In genomic region chr11:80673013-80673412, GRCm38 (mm10) we compare ENCODE assay signal across 23 mouse cellular contexts.
DNase-seq lines count a peak whose midpoint lies in the region; ATAC-seq and TF ChIP-seq lines count a peak whose summit lies in the region.
"Had no signal": no experiment of that assay in that cellular context is flagged by ENCODE, and none has a peak within 500 bp of the region (broad histone marks: within the 10 kb centered on the region; RNA-seq: fewer than 3 reads in every experiment).

No protein-coding gene starts in this region.

- ATAC-seq in intestine, embryonic 14.5 days (replicated peaks; ENCODE audit: low FRiP score, low TSS enrichment, low read depth) = no peak
- no peak for ATAC-seq in intestine, embryonic 16.5 days
- ATAC-seq: activated CD4-positive, CD25-positive, alpha-beta regulatory T cell, adult 4 months; CD4-positive, CD25-positive, alpha-beta regulatory T cell, adult 4 months; forebrain, embryonic 13.5 days; forebrain, embryonic 15.5 days; forebrain, postnatal 0 days had no signal

- no peak overlapping the region for H3K4me2 ChIP-seq in intestine, embryonic 14.5 days (ENCODE audit: low read length)
- no peak overlapping the region for H3K4me2 ChIP-seq in intestine, embryonic 16.5 days (ENCODE audit: low read depth, low read length)
- H3K4me2 ChIP-seq in CH12.LX (ENCODE audit: insufficient read depth, low read depth, poor library complexity, severe bottlenecking) = no peak overlapping the region
- H3K4me2 ChIP-seq: embryonic facial prominence, embryonic 12.5 days; forebrain, embryonic 13.5 days; forebrain, embryonic 15.5 days had no signal

- TF ChIP-seq POLR2A in CH12.LX (IDR thresholded peaks at IDR 0.05; ENCODE audit: low read depth, low read length) = no peak
- TF ChIP-seq POLR2A in MEL (IDR thresholded peaks at IDR 0.05; ENCODE audit: control insufficient read depth in 1 of 2, insufficient read depth in 1 of 2, low read depth in 1 of 2, low read length in 2 of 2, poor library complexity in 1 of 2) = no peak

- H3K79me2 ChIP-seq in CH12.LX (replicated peaks; ENCODE audit: control insufficient read depth, extremely low read depth, insufficient read depth, poor library complexity, severe bottlenecking) = no peaks in the 10 kb centered on the region
- H3K79me2 ChIP-seq in MEL (ENCODE audit: control insufficient read depth, insufficient read depth, low read length, poor library complexity) = no peaks in the 10 kb centered on the region

- dilution Hi-C loops in CH12.LX (cut with MboI; ENCODE audit: extremely low pct_ligation_motif_present, extremely low pct_unique_long_range_greater_than_20kb, low sequenced_read_pairs) = no loop called here

- H3K4me1 ChIP-seq in intestine, embryonic 14.5 days (replicated peaks; ENCODE audit: control insufficient read depth, insufficient read depth, low read length) = no peaks in the 10 kb centered on the region
- no peaks in the 10 kb centered on the region for H3K4me1 ChIP-seq in intestine, embryonic 16.5 days (ENCODE audit: control insufficient read depth, insufficient read depth, low read length)
- H3K4me1 ChIP-seq in CH12.LX (ENCODE audit: control insufficient read depth in 1 of 2, insufficient read depth in 2 of 2) = peaks cover 7 to 9% of the 10 kb centered on the region in 2 experiments; a peak in 3 of 4 replicates
- no peaks in the 10 kb centered on the region for H3K4me1 ChIP-seq in MEL (ENCODE audit: control insufficient read depth in 1 of 2, insufficient read depth in 2 of 2, low read length in 2 of 2)
- H3K4me1 ChIP-seq: embryonic facial prominence, embryonic 10.5 days; embryonic facial prominence, embryonic 12.5 days had no signal

- 63% methylated on average over 7 of the region's 7 CpGs for WGBS in intestine, embryonic 14.5 days
- 58% methylated on average over 7 of the region's 7 CpGs for WGBS in intestine, embryonic 16.5 days

- no peak overlapping the region for H3K4me3 ChIP-seq in intestine, embryonic 14.5 days (ENCODE audit: low read depth, low read length)
- no peak overlapping the region for H3K4me3 ChIP-seq in intestine, embryonic 16.5 days (ENCODE audit: low read length)
- no peak overlapping the region for H3K4me3 ChIP-seq in CH12.LX (replicated peaks in 1 of 3; ENCODE audit: low read depth in 2 of 3, low read length in 2 of 3, poor library complexity in 1 of 3)
- H3K4me3 ChIP-seq in MEL (ENCODE audit: control insufficient read depth in 1 of 2, insufficient read depth in 1 of 2, low read depth in 2 of 2, low read length in 2 of 2) = no peak overlapping the region
- H3K4me3 ChIP-seq: embryonic facial prominence, embryonic 10.5 days; embryonic facial prominence, embryonic 12.5 days; forebrain, embryonic 13.5 days; forebrain, embryonic 15.5 days had no signal

- in situ Hi-C loops in CH12.LX (cut with MboI; ENCODE audit: low pct_ligation_motif_present, low pct_unique_long_range_greater_than_20kb, low sequenced_read_pairs) = no loop called here

- H3K36me3 ChIP-seq in intestine, embryonic 14.5 days (ENCODE audit: control insufficient read depth, insufficient read depth, low read length) = 0 out of 2 replicates have a peak, but pooled peaks cover 5% of the 10 kb centered on the region
- peaks cover 5% of the 10 kb centered on the region; the same call in 1 of the 2 replicates for H3K36me3 ChIP-seq in intestine, embryonic 16.5 days (ENCODE audit: control insufficient read depth, insufficient read depth, low read length)
- H3K36me3 ChIP-seq in CH12.LX (replicated peaks in 1 of 2; ENCODE audit: control insufficient read depth in 1 of 2, insufficient read depth in 1 of 2, low read length in 1 of 2) = peaks cover 0 to 13% of the 10 kb centered on the region in 2 experiments
- H3K36me3 ChIP-seq in MEL (ENCODE audit: control insufficient read depth in 1 of 2, insufficient read depth in 2 of 2, low read length in 2 of 2) = peaks cover 0 to 14% of the 10 kb centered on the region in 2 experiments; a peak in 2 of 4 replicates
- H3K36me3 ChIP-seq: embryonic facial prominence, embryonic 10.5 days; embryonic facial prominence, embryonic 12.5 days; forebrain, embryonic 15.5 days; G1E had no signal

- H3K9me3 ChIP-seq in intestine, embryonic 14.5 days (ENCODE audit: control insufficient read depth, low read length) = no peaks in the 10 kb centered on the region
- no peaks in the 10 kb centered on the region for H3K9me3 ChIP-seq in intestine, embryonic 16.5 days (ENCODE audit: control insufficient read depth, low read length)
- H3K9me3 ChIP-seq in CH12.LX (replicated peaks; ENCODE audit: low read length) (no peaks in the 10 kb centered on the region), MEL (replicated peaks; ENCODE audit: insufficient read depth, low read length) (no peaks in the 10 kb centered on the region)
- H3K9me3 ChIP-seq: embryonic facial prominence, embryonic 10.5 days; embryonic facial prominence, embryonic 12.5 days; forebrain, embryonic 13.5 days; forebrain, embryonic 15.5 days had no signal

- TF ChIP-seq CTCF in CH12.LX (conservative IDR thresholded peaks at IDR 0.05 in 1 of 2, IDR thresholded peaks at IDR 0.05 in 1 of 2; ENCODE audit: low read depth in 2 of 2, low read length in 2 of 2) (no peak), MEL (IDR thresholded peaks at IDR 0.05 in 2 of 3, conservative IDR thresholded peaks at IDR 0.05 in 1 of 3; ENCODE audit: control insufficient read depth in 1 of 3, insufficient read depth in 1 of 3, low read depth in 2 of 3, low read length in 3 of 3, poor library complexity in 1 of 3, severe bottlenecking in 1 of 3) (no peak)

- TF ChIP-seq EP300 in CH12.LX (IDR thresholded peaks at IDR 0.05; ENCODE audit: low read length) (no peak), MEL (IDR thresholded peaks at IDR 0.05; ENCODE audit: low read depth in 1 of 2, low read length in 2 of 2) (no peak)

- H3K9ac ChIP-seq in intestine, embryonic 14.5 days (ENCODE audit: low read length) = no peak overlapping the region
- H3K9ac ChIP-seq in intestine, embryonic 16.5 days (ENCODE audit: low read depth, low read length) = no peak overlapping the region
- H3K9ac ChIP-seq in CH12.LX (ENCODE audit: insufficient read depth, low read depth) (no peak overlapping the region), MEL (ENCODE audit: control insufficient read depth, low read depth, low read length, poor library complexity, severe bottlenecking) (no peak overlapping the region)
- H3K9ac ChIP-seq: embryonic facial prominence, embryonic 12.5 days; forebrain, embryonic 13.5 days; forebrain, embryonic 15.5 days; forebrain, postnatal 0 days had no signal

- no peak overlapping the region for H3K27ac ChIP-seq in intestine, embryonic 14.5 days (ENCODE audit: low read depth)
- H3K27ac ChIP-seq in intestine, embryonic 16.5 days (ENCODE audit: low read length) = no peak overlapping the region
- no peak overlapping the region for H3K27ac ChIP-seq in CH12.LX (ENCODE audit: insufficient read depth, low read depth)
- H3K27ac ChIP-seq in MEL (ENCODE audit: control insufficient read depth, low read depth, low read length) = no peak overlapping the region
- H3K27ac ChIP-seq: embryonic facial prominence, embryonic 10.5 days; embryonic facial prominence, embryonic 12.5 days; forebrain, embryonic 13.5 days; forebrain, embryonic 15.5 days had no signal

- TF ChIP-seq RAD21 in CH12.LX (IDR thresholded peaks at IDR 0.05; ENCODE audit: low read depth, low read length) (no peak), MEL (IDR thresholded peaks at IDR 0.05; ENCODE audit: low read depth, low read length) (no peak)

- peak; percentile 39 for DNase-seq in intestine, embryonic 14.5 days (ENCODE audit: low spot score)
- DNase-seq in CH12.LX (ENCODE audit: extremely low read depth) (no peak), MEL (ENCODE audit: low read depth, low spot score) (no peak)
- DNase-seq in spleen, postnatal 4 days (ENCODE audit: low spot score in 2 of 2) = no peak
- DNase-seq in thymus, postnatal 0 days (ENCODE audit: low spot score) = no peak
- DNase-seq: adrenal gland, adult 8-10 months; adrenal gland, postnatal 14 days; adrenal gland, postnatal 36 days; B cell, adult 2 months; cerebellum, adult 11-12 months; cerebellum, adult 2 months; cerebellum, adult 9-10 months; cerebellum, postnatal 10 days; cerebellum, postnatal 25 days; forebrain, postnatal 0 days had no signal

- H3K27me3 ChIP-seq in intestine, embryonic 14.5 days (replicated peaks; ENCODE audit: control insufficient read depth, insufficient read depth, low read length) = no peaks in the 10 kb centered on the region
- no peaks in the 10 kb centered on the region for H3K27me3 ChIP-seq in intestine, embryonic 16.5 days (replicated peaks; ENCODE audit: control insufficient read depth, insufficient read depth, low read length)
- H3K27me3 ChIP-seq in CH12.LX (replicated peaks) = no peaks in the 10 kb centered on the region
- no peaks in the 10 kb centered on the region for H3K27me3 ChIP-seq in MEL (ENCODE audit: control insufficient read depth in 1 of 2, insufficient read depth in 2 of 2, low read length in 2 of 2)
- H3K27me3 ChIP-seq: embryonic facial prominence, embryonic 12.5 days; forebrain, embryonic 15.5 days had no signal

TF ChIP-seq in CH12.LX, 34 proteins besides CTCF, POLR2A, EP300 and RAD21:
- TF ChIP-seq UBTF (IDR thresholded peaks at IDR 0.05; ENCODE audit: low read depth, low read length) (no peak), ZNF384 (IDR thresholded peaks at IDR 0.05; ENCODE audit: low read depth, low read length) (peak; percentile 63)

TF ChIP-seq in MEL, 35 proteins besides CTCF, POLR2A, EP300 and RAD21:
- peak; percentile 72 for TF ChIP-seq ZNF384 (IDR thresholded peaks at IDR 0.05; ENCODE audit: low read depth, low read length)
- no peak for TF ChIP-seq GABPA (IDR thresholded peaks at IDR 0.05; ENCODE audit: low read depth, low read length)
